Mouse (Mus musculus) inflammation-experienced regulatory T-cells, adult 6 months (primary cell): ENCODE measurements at regions not wholly inside any gene's neighbourhood (a gene's known extent, or its start where the extent isn't known, plus 50 kb on each side); places are given as distances from the start of the nearest gene placed in this dataset.
A peak's percentile ranks its signal among the peaks of the same experiment; 100 is the strongest.

Experiments used
- ATAC-seq: one replicate; pipeline ENCODE4 v1.8.0; 2017

DNA sequence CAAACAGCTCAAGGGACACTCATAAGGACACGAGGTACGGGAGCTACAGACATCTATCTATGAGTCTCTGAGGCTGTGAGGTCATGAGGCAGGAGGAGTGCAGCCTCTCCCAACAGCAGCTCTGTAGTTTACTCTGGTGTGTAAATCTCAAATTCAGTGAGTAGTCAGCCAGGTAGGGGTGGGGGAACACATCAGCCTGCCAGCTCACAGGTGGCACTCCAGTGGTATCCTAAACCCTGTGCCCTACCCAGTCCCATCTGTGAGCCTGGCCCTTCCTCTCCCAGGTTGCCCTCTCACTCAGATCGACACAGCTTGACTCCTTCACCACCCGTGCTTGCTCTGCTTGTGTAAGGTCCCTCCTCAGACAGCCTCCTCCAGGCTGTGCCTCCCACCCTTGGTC lies 202.2 kb downstream of the Sipa1l2 start:
- no peak for ATAC-seq

DNA sequence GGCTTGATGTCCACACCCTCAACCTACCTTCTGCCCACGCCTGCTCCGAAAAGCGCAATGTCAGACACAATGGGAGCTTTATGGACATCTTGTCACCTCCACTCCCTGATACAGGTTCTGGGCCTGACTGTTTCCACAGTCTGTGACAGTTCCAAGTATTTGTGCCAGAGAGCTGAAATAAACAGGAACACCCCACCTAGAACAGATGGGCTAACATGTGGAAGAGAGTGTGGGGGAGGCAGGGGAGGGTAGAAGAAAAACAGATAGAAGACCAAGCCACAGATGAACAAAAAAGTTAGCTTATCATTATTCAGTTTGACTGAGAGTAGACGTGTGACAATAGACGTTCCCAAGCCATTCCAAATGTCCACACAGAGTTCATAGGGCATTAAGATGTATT lies 204.6 kb downstream of the Sipa1l2 start:
- ATAC-seq, result no peak

DNA sequence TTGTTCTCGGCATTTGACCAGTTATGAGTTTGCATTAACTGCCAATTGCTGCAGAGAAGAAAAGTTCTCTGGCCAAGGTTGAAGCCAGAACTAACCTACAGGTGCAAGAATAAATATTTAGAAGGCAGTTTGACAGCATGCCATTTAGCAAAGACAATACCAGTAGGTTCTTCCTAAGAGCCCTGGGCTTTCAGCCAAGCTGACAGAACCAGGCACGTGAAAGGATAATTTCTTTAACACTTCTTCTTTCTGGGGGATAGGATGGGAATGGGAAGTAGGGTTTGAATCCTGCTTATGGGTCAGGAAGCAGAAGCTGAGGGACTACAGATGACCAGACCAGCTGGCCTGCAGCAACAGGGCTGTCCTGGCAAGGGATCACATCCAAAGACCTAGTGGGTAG lies 210.2 kb downstream of the Sipa1l2 start:
- ATAC-seq, result no peak

DNA sequence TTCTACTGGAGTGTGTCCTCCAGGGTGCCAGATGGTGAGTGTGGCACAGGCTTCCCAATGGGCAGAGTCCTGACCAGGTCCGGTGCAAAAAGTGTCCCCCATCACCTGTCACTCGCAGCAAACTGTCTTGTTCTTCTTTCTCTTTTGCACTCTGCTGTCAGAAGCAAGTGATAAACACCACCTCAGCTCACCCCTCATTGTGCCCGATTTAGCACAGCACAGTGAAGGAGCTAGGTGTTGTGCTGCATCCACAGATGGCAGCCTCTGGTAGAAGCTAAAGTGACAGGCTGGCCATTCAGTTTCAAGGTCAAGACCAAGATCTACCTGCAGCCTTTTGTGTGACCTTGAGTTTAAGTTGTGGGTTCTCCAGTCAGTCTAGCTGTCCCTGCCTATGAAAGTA lies 211.8 kb downstream of the Sipa1l2 start:
- ATAC-seq, result no peak

DNA sequence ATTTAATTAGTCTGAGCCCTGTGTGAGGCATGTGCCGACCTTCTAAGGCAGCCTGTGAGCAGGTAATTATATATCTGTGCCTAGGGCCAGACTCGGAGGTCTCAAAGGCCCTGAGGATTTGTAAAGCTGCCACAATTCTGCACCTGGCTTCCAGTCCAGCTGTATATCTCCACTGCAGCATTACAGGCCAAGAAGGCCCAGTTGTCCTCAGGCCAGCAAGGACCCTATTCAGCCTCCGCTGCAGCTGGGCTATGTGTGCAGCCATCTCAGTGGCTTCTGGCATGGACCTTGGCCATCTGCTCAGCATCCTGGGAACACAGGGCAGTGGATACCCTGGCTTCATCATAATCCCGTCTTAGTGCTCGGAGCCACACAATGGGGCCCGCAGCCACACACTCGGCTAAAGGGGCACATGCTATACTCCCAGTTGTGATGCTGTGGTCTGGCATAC lies 214.5 kb downstream of the Sipa1l2 start:
- ATAC-seq, result no peak

DNA sequence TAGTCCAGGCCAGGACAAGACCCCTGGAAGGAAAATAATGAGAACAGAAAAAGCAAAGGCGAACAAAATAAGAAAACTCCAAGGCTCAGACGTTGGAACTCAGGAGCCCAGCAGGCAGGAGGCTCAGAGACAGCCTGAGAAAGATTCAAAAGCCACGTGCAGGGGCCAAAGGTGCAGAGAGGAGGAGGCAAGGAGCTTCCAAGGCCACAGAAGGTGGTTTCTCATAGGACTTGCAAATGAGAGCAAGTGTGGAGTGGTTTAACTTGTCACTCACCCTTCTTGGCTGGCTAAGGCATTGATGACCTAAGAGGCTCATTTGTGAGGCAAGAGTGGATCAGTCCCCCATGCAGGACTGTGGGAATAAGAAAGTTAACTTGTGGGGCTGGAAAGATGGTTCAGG lies 217.3 kb downstream of the Sipa1l2 start:
- no peak for ATAC-seq

DNA sequence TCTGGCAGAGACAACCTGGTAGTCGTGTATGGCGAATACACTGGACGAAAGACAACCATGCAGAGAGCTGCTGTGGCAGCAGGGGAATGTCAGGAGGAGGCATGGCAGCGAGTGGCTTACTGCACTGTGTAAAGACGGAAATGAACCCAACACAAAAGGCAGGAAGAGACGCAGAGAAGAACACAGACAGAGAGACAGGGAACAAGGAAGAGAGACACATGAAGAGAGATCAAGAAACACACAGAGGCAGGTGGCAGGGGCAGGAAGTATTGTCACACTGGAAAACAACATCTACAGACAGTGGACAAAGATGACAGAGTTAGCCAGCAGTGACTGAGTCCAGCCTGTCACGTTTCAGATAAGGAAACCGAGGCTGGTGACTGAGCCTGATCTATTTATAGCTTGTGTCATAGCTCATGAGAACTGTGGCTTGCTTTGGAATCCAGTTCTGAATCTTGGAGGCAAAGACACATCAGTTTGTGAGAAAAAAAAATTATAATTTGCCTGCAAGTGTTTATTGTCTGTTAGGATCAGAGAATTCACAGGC lies 218.0 kb downstream of the Sipa1l2 start:
- no peak for ATAC-seq

DNA sequence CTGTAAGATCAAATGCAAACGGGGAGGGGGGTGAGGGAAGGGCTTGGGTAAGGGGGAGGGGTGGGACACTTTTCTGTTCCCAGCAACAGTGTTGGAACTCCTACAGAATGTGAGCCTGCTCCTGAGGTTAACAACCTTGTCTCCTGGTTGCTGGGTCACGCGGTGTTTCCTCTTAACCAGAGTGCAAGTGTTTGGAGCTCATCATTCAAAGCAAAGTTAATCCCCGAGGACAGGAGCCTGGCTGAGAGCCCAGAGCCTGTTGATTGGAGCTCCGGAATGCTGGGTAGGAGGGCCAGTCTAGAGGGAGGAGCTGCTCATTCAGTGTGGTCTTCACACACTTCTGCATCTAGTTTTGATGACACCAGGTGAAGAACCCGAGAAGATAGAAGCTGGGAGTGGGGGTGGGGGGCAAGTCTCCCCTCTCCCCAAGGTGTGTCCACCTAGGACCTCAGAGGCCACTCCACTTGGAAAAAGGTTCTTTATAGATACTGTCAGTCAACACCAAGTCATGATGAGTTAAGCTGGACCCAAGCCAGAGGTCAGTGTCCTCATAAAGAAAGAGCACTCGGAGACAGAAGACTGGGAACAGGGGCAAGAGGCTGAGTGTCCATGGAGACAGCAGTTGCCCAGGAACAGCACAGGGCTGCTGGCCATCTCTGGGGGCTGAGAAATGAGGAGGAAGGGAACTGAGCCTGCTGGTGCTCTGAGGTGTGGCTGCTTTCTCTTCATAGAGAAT lies 220.2 kb downstream of the Sipa1l2 start:
- no peak for ATAC-seq

DNA sequence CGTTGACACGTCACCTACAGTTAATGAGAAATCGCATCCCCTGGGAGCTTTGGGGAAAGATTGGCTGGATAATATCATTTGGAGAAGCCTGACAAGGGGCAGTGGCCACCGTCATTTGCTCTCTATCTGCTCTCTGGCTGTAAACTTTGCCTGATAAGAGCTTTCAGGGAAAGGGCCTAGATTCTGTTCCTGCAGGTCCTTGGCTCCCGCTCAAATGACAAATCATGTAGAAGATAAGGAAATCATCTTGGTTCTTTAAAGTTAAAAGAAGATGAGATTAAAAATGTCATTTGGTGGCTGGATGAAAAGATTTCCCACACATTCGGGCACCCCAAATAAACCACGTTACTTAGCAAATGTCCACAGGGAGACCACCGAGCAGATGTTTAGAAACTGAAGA lies 223.4 kb downstream of the Sipa1l2 start:
- no peak for ATAC-seq

DNA sequence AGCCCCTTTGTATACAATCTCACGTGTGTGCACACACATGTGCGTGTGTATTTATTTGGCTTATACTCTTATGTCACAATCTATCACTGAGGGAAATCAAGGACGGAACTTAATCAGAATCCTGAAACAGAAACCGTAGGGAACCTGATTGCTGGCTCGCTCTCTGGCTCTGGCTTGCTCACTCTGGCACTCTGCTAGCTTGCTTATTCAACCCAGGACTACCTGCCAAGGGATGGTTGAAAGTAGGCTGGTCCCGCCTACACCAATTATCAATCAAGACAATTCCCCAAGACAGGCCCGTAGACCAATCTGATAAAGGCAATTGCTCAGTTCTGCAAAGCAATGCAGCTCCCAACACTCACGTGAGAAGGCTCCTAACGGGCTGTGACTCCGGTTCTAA lies 224.0 kb downstream of the Sipa1l2 start:
- no peak for ATAC-seq

DNA sequence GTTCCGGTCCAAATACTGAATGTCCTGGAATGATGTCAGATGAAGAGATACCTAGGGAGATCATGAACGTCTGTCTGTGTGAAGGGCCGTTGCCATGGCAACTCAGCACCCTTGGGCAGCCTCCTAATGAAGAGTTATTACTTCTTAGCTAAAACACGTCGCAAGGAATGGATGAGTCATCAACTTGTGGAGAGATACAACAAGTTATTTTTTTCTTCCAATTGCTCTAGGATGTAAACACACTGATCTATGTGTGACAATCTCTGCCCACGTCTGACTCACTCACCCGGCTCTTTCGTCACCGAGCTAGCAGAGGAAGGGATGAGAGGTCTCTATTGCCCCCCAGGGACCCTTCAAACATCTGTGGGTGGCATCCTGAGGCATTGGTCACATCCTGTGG lies 225.7 kb downstream of the Sipa1l2 start:
- peak; percentile 77 for ATAC-seq

DNA sequence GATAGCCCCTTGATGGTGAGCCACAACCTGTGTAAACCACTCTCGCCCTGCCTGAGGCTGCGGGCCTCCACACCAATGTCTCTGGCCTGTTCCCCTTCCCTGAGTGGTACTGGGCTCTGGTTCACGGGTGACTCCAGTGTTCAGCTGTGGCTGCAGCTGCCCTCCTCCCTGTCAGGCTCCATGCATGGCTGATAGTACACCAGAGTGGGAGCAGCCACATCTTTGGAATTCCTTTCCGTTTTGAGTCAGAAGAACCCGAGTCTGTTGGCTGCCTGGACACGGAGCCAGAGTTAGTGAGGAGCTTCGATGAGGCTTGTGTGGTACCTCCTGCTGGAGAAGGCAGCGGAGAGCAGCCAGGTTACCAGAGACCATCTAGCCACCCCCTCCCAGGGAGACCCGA lies 227.1 kb downstream of the Sipa1l2 start:
- no peak for ATAC-seq

DNA sequence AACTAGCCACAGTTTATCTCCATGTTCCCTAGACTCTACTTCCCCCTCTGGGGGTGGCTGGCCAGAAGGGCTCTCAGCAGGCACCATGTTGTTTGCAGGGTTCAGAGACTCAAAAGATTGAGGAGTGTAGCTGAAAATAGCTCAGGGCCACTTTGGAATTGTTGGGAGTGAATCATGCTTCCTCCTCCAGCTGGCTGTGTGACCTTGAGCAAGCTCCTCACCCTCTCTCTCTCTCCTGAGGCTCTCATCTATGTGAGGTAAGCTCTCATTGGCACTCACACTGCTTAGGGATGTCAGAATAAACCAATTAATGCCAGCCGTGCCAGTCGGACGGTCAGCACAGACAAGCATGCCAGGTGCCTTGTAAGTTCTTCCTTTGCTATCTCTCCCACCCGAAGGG lies 228.0 kb downstream of the Sipa1l2 start:
- no peak for ATAC-seq

DNA sequence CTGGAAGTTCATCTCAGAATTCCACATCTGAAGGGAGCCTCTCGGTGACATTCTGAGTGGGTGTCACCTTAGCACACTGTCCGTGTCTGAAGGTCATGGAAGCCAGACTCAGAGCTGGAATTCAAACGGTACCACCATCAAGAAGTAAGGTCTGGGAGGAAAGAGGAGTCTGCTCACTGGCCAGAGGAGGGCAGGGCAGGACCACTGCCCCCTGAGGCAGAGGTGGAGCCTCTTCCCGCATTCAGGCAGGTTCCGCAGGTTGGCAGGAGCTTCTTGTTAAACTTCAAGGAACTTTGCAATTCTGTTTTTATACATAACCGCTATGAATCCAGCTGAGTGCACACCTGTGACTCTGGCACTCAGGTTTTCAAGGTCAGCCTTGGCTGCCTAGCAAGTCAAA lies 231.4 kb downstream of the Sipa1l2 start:
- ATAC-seq, result no peak

DNA sequence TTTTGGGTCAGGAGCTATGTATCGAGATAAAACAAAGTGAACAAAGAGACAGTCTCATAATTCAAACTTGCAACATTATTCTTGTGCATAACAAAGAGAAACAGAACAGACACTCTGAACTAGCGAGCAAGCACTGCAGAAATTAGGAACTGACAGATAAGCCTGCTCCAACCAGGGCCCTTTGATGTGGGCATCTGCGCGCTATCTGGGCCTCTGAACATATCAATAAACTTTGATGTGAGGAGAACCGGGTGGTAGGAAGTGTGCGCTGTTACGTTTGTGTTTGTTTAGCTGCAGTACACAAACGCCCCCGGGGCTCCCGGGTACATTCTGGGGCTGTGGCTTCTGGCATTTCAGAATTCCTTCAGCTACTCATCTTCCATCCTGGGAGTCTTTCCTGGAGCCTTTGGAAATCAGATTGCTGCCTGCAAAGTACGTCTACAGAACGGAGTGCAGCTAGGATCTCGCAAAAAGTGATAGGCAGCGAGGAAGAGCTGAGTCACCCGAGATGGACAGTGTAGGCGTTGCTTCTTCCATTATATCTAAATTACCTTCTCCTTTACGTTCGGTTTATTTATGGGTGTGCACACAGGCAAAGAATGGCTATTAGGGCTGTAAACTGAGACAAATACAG lies 232.0 kb downstream of the Sipa1l2 start:
- peak; percentile 83 for ATAC-seq

DNA sequence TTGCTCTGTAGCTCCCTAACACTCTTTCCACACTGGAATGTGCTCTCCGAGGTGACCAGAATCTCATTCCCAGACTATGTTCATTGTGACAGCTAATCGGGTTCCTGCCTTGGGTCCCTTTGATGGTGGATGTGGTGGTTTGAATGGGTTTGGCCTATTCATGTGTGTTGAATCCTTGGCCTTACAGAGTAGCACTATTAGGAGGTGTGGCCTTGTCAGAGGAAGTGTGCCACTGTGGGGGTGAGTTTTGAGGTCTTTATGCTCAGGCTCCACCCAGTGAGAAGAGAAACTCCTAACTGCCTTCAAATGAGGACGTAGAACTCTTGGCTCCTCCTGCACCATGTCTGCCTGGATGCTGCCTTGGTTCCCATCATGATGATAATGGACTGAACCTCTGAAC lies 232.8 kb downstream of the Sipa1l2 start:
- peak; percentile 84 for ATAC-seq

DNA sequence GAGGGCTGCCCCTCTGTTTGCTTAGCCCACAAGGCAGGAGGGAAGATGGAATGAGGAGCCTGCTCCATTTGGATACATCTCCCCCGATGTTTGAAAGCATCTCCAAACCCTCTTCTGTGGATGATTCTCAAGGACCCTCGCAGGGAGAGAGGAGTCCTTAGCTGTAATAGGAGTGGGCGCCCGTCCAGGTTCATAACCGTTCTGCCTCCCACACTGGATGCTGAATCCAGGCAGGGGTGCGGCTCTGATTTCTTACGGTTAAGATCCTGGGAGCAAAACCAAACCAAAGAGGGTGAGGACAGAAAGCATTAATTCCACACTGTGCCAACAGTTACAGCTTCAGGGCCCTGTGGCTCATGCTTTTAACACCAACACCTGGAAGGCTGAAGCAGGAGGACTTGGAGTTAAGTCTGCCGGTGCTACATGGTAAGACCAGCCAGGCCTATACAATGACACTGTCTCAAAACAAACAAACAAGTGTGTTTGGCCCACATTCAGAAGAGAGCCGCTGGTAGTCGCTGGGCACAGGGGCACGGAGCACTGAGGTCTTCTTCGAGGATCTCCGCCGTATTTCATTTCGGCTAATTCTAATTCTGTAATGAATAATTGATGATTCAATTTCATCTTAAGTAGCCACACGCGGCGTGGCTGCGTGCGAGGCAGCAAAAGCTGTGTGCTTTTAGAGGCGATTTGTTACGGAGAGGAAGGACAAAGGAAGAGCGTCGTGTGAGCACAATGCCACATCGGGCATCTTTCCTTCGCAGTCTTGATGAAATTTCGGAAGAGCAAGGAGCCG lies 233.8 kb downstream of the Sipa1l2 start:
- ATAC-seq, result no peak

DNA sequence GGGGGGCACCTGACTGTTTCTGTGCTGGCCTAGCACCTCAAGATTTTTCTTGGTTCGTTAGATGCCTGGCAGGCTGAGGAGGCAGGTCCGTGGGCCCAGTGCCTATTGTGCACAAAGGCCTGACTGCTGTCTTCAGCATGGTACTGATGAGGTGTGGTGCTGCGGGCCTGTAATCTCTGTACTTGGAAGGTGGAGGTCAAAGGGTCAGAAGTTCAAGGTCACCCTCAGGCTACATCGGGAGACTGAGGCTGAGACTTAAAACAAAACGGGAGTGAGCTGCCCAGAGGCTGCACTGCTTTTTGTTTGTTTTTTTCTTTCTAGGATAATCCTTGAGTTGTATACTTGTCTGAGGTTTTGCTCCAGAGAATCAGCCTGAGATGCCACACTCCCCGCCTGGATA lies 234.4 kb downstream of the Sipa1l2 start:
- ATAC-seq, result no peak

DNA sequence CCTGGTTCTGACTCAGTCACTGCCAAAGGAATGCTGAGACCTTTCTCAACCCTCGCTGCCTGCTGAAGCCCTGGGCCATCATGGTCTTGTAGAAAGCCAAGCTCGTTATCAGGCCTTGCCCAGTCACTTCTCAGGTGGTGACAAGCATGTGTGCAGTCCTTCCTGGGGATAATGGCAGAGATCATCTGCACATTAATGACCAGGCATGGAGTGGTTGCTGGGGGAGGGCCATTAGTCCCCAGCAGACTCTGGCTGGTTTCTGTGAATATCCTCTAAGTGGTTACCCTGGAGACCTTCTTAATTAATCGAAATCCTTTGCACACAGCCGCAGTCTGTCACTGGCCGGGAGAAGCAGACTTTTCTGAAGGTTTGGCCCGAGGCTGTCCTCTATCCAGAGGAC lies 239.0 kb downstream of the Sipa1l2 start:
- ATAC-seq, result no peak

DNA sequence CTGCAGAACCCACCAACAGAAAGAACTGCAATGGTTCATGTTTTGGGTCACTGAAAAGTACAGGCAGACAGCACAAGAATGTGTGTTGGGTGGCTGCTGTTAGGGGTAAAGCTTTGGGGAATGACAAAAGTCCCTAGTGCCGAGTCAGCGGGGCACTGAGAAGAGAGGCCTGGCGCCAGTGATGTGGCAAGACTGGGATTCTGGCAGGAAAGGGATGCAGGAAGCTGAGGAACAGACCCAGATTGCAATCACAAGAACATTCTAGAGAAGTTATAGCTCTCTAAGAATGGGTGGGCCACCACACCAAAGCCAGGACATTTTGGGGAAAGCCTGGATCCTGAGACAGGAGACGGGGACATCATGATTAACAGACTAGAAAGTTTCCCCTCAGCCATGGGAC lies 241.0 kb downstream of the Sipa1l2 start:
- no peak for ATAC-seq

DNA sequence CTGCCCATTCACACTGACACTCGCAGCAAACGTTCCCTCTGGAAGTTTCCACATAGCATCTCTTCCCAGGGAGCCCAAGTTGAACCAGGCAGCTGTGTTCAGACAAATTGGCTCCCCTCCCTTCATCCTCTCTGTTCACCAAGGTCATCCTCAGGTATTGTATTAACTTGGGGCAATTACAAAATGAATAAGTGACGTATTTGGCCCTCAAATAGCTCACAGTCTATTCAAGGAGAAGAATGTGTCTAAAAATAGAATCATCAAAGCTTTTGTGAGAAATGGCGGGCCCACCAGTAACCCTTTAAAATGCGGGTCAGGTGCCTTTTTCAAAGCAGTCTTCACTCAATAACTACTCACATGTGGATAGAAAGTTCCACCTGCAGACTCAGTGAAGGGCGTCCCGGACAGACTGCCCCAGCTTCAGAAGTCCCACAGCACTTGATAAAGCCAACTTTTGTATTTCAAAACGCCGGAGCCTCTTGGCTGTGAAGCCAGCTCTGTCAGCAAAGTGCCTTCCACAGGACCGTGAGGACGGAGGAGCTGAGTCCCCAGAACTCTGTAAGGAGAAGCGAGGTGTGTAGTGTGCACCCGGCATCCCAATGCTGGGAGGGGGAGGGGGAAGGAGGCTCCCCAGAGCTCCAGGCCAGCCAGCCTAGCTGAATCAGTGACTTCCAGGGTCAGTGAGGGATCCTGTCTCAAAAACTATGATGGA lies 241.9 kb downstream of the Sipa1l2 start:
- no peak for ATAC-seq

DNA sequence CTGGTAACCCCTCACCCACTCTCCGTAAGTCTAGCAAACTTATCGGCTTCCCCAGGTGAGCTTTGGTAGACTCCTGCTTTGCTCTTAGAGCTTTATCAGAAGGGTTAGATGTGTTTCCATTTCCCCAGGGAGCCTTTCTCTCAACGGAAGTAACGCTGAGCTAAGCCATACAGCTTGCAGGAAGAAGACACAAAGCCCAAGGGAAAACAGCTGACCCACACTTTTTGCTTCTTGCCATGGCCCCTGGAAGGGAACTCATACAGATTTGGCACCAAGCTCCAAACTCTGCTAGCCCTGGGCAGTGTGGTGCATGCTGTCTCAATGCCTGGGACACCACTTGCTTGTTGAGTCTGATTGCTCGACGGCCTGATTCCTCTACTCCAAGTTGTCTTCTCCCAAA lies 242.6 kb downstream of the Sipa1l2 start:
- ATAC-seq, result no peak

DNA sequence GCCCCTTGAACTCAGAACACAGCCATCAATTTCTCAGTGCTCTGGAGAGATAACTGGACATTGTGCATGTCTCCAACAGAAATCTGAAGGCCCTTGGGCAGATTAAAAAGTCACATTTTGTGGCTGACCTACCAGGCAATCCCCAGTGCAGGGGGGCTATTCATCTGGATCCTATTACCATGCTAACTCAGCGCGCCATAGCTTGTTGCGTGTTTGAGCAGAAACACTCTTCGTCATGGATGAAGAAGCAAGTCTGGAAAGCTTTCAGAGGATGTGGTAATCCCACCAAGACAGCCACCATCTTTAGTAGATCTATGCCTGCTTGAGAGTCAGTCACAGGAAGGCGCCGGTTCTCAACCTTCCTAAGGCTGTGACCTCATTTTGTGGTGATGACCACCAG lies 243.9 kb downstream of the Sipa1l2 start:
- no peak for ATAC-seq
